Mouse (Mus musculus): Measurements from ENCODE around the gene Prr15l.

Prr15l gene

GRCm38 (mm10) chr11:96946498-96946897, 18.6 kb downstream of the Prr15l start:
- no peak for DNase-seq (ENCODE audit: low spot score in 2 of 2)

- no peak for DNase-seq (ENCODE audit: low spot score in 2 of 2)
Measured at GRCm38 (mm10) chr11:96947849-96948248, 19.9 kb downstream of the Prr15l start.

- DNase-seq (ENCODE audit: low spot score in 2 of 2), result no peak
Measured at GRCm38 (mm10) chr11:96950767-96951166, 22.9 kb downstream of the Prr15l start.

- DNase-seq (ENCODE audit: low spot score in 2 of 2), result peak in 1 of 2 experiments; percentile 30
Measured at GRCm38 (mm10) chr11:96952426-96952825, 24.5 kb downstream of the Prr15l start.

- no peak for DNase-seq (ENCODE audit: low spot score in 2 of 2)
Measured at GRCm38 (mm10) chr11:96952896-96953295, 25.0 kb downstream of the Prr15l start.

GRCm38 (mm10) chr11:96955094-96955493, 27.2 kb downstream of the Prr15l start:
- DNase-seq (ENCODE audit: low spot score in 2 of 2), result no peak

- DNase-seq (ENCODE audit: low spot score in 2 of 2), result no peak
Measured at GRCm38 (mm10) chr11:96956009-96956724, 28.3 kb downstream of the Prr15l start.

- DNase-seq (ENCODE audit: low spot score in 2 of 2), result no peak
Measured at GRCm38 (mm10) chr11:96957061-96957805, 29.3 kb downstream of the Prr15l start.

- peak; percentile 87 to 91 for DNase-seq (ENCODE audit: low spot score in 2 of 2)
Measured at GRCm38 (mm10) chr11:96963580-96963979, 35.7 kb downstream of the Prr15l start.

GRCm38 (mm10) chr11:96966172-96966571, 38.3 kb downstream of the Prr15l start:
- no peak for DNase-seq (ENCODE audit: low spot score in 2 of 2)

- no peak for DNase-seq (ENCODE audit: low spot score in 2 of 2)
Measured at GRCm38 (mm10) chr11:96966914-96967543, 39.1 kb downstream of the Prr15l start.

- DNase-seq (ENCODE audit: low spot score in 2 of 2), result no peak
Measured at GRCm38 (mm10) chr11:96967544-96968269, 39.8 kb downstream of the Prr15l start.

- no peak for DNase-seq (ENCODE audit: low spot score in 2 of 2)
Measured at GRCm38 (mm10) chr11:96968476-96968875, 40.6 kb downstream of the Prr15l start.

- no peak for DNase-seq (ENCODE audit: low spot score in 2 of 2)
Measured at GRCm38 (mm10) chr11:96969280-96969722, 41.4 kb downstream of the Prr15l start.

GRCm38 (mm10) chr11:96969746-96970145, 41.8 kb downstream of the Prr15l start:
- DNase-seq (ENCODE audit: low spot score in 2 of 2), result peak; percentile 35 to 57

GRCm38 (mm10) chr11:96970341-96970740, 42.4 kb downstream of the Prr15l start:
- no peak for DNase-seq (ENCODE audit: low spot score in 2 of 2)

- DNase-seq (ENCODE audit: low spot score in 2 of 2), result no peak
Measured at GRCm38 (mm10) chr11:96972906-96973305, 45.0 kb downstream of the Prr15l start.

- no peak for DNase-seq (ENCODE audit: low spot score in 2 of 2)
Measured at GRCm38 (mm10) chr11:96973426-96973964, 45.6 kb downstream of the Prr15l start.

GRCm38 (mm10) chr11:96974813-96975212, 46.9 kb downstream of the Prr15l start:
- DNase-seq (ENCODE audit: low spot score in 2 of 2), result no peak

- no peak for DNase-seq (ENCODE audit: low spot score in 2 of 2)
Measured at GRCm38 (mm10) chr11:96975511-96976378, 47.8 kb downstream of the Prr15l start.

GRCm38 (mm10) chr11:96976379-96976687, 48.4 kb downstream of the Prr15l start:
- DNase-seq (ENCODE audit: low spot score in 2 of 2), result no peak

All from frontal cortex, postnatal 36 days (tissue).